Mouse (Mus musculus) embryonic facial prominence, embryonic 11.5 days (tissue): ENCODE data around the gene Gm14419. TPM values are rescaled to one million over a fixed set of nuclear protein-coding genes. Genes with fewer than 3 reads are reported as not detected.
"Not testable (repeated sequence)": the region's sequence is repeated elsewhere in the genome, so short reads cannot be mapped to it uniquely, and the experiment has no call there.

Source experiments
- ATAC-seq: fragments of 200-750 bp; cut with Nextera tagmentation; replicated peaks from 2 replicates; pipeline ENCODE4 v1.8.0; 2017; ENCODE audit warnings: low read depth; ENCODE audit not compliant: insufficient number of reproducible peaks, low FRiP score, low TSS enrichment
- DNase-seq: peaks from one replicate; pipeline ENCODE4 v3.0.0-alpha.2; 2015; ENCODE audit warnings: low spot score
- H3K27ac ChIP-seq: fragments of 300-500 bp; sonication (generic); replicated peaks from 2 replicates; pipeline ENCODE4 v1.5.1; 2014; ENCODE audit warnings: mild to moderate bottlenecking, low read depth, low read length, control low read depth
- H3K27me3 ChIP-seq: fragments of 300-500 bp; sonication (generic); 2 replicates; pipeline ENCODE4 v1.6.1; 2014; ENCODE audit warnings: mild to moderate bottlenecking, low read length, moderate library complexity, mixed read lengths; ENCODE audit not compliant: control insufficient read depth, insufficient read depth
- H3K36me3 ChIP-seq: fragments of 300-500 bp; sonication (generic); replicated peaks from 2 replicates; pipeline ENCODE4 v1.6.1; 2014; ENCODE audit warnings: low read depth, mild to moderate bottlenecking, low read length, moderate library complexity, mixed read lengths; ENCODE audit not compliant: control insufficient read depth, insufficient read depth
- H3K4me1 ChIP-seq: fragments of 300-500 bp; sonication (generic); 2 replicates; pipeline ENCODE4 v1.6.1; 2014; ENCODE audit warnings: low read length, mixed read lengths; ENCODE audit not compliant: control insufficient read depth, insufficient read depth
- H3K4me2 ChIP-seq: fragments of 300-500 bp; sonication (generic); 2 replicates; pipeline ENCODE4 v1.6.1; 2014; ENCODE audit warnings: low read depth, mild to moderate bottlenecking, control low read depth, low read length, moderate library complexity
- H3K4me3 ChIP-seq: fragments of 300-500 bp; sonication (generic); 2 replicates; pipeline ENCODE4 v1.5.1; 2014; ENCODE audit warnings: low read depth, low read length, control low read depth
- H3K9ac ChIP-seq: fragments of 300-500 bp; sonication (generic); replicated peaks from 2 replicates; pipeline ENCODE4 v1.6.1; 2014; ENCODE audit warnings: mild to moderate bottlenecking, control low read depth, low read length
- H3K9me3 ChIP-seq: fragments of 300-500 bp; sonication (generic); replicated peaks from 2 replicates; pipeline ENCODE4 v1.6.1; 2016; ENCODE audit warnings: mild to moderate bottlenecking, low read length, inconsistent platforms, mixed read lengths; ENCODE audit not compliant: control insufficient read depth
- WGBS: fragments of 180-500 bp; shearing (Covaris S2); extraction: QIAGEN DNeasy Blood & Tissue Kit; methylation state at CpG from one replicate; pipeline ENCODE4 v1.1.7; 2014; 5-methylcytosine and 5-hydroxymethylcytosine counted together
- polyA plus RNA-seq: library from polyadenylated mRNA; unstranded; fragments of >200 nt; fragmentation: Nextera tagmentation; extraction: Ambion mirVana; gene quantifications from 2 replicates; pipeline ENCODE4 v1.2.1, GENCODE M21; 2014

Gene Gm14419
- 14.5 and 15.1 TPM in 2 replicates for polyA plus RNA-seq

- not testable (repeated sequence) for DNase-seq, ATAC-seq, H3K36me3 ChIP-seq, H3K9me3 ChIP-seq, H3K4me1 ChIP-seq, H3K27me3 ChIP-seq, H3K4me3 ChIP-seq, H3K4me2 ChIP-seq, H3K27ac ChIP-seq, H3K9ac ChIP-seq
- WGBS: no CpG with 5 or more reads among the region's 6 CpGs
These were observed at the start of gene Gm14419 for GRCm38 (mm10) chr2:177000656-177001055. TSS of gene Gm14419 (plus strand) at chr2:177000956.

Other genes starting within 250 kb of the Gm14419 start
- 14.2 and 14.4 TPM in 2 replicates for gene Gm14295, start 202.3 kb upstream of the Gm14419 start, polyA plus RNA-seq
- gene Gm14408, start 169.8 kb upstream of the Gm14419 start, polyA plus RNA-seq: not detected in 2 replicates
- 14.0 and 16.8 TPM in 2 replicates for gene Gm14296, start 73.1 kb upstream of the Gm14419 start, polyA plus RNA-seq
- gene Gm14401, start 73.4 kb downstream of the Gm14419 start, polyA plus RNA-seq: not detected in 2 replicates
- 34.7 and 35.9 TPM in 2 replicates for gene Gm14410, start 205.5 kb downstream of the Gm14419 start, polyA plus RNA-seq